Mouse (Mus musculus) lung, embryonic 16.5 days (tissue): ENCODE measurements around the gene Iscu. TPM values are rescaled to one million over a fixed set of nuclear protein-coding genes. Genes with fewer than 3 reads are reported as not detected.

Experiments used
- ATAC-seq: fragments of 200-750 bp; cut with Nextera tagmentation; 2 replicates; pipeline ENCODE4 v1.8.0; 2017; ENCODE audit warnings: low read depth, mild to moderate bottlenecking, moderate library complexity
- H3K27ac ChIP-seq: fragments of 300-500 bp; sonication (generic); 2 replicates; pipeline ENCODE4 v1.5.1; 2014; ENCODE audit warnings: mild to moderate bottlenecking, control low read depth, low read length
- H3K27me3 ChIP-seq: fragments of 300-500 bp; sonication (generic); 2 replicates; pipeline ENCODE4 v1.6.1; 2014; ENCODE audit warnings: low read depth, low read length, mixed read lengths; ENCODE audit not compliant: control insufficient read depth, insufficient read depth
- H3K36me3 ChIP-seq: fragments of 300-500 bp; sonication (generic); 2 replicates; pipeline ENCODE4 v1.6.1; 2014; ENCODE audit warnings: low read length; ENCODE audit not compliant: control insufficient read depth, insufficient read depth
- H3K4me1 ChIP-seq: fragments of 300-500 bp; sonication (generic); replicated peaks from 2 replicates; pipeline ENCODE4 v1.6.1; 2014; ENCODE audit warnings: low read length, mixed read lengths; ENCODE audit not compliant: control insufficient read depth, insufficient read depth
- H3K4me2 ChIP-seq: fragments of 300-500 bp; sonication (generic); 2 replicates; pipeline ENCODE4 v1.6.1; 2014; ENCODE audit warnings: low read depth, low read length, control low read depth
- H3K4me3 ChIP-seq: fragments of 300-500 bp; sonication (generic); 2 replicates; pipeline ENCODE4 v1.5.1; 2014; ENCODE audit warnings: mild to moderate bottlenecking, low read length, control low read depth
- H3K9ac ChIP-seq: fragments of 300-500 bp; sonication (generic); 2 replicates; pipeline ENCODE4 v1.6.1; 2014; ENCODE audit warnings: low read length, control low read depth
- H3K9me3 ChIP-seq: fragments of 300-500 bp; sonication (generic); 2 replicates; pipeline ENCODE4 v1.6.1; 2016; ENCODE audit warnings: low read length; ENCODE audit not compliant: control insufficient read depth
- WGBS: fragments of 180-500 bp; shearing (Covaris S2); extraction: QIAGEN DNeasy Blood & Tissue Kit; methylation state at CpG from one replicate; pipeline ENCODE4 v1.1.7; 2014; 5-methylcytosine and 5-hydroxymethylcytosine counted together
- polyA plus RNA-seq: library from polyadenylated mRNA; unstranded; fragments of >200 nt; fragmentation: Nextera tagmentation; extraction: Ambion mirVana; gene quantifications from 2 replicates; pipeline ENCODE4 v1.2.1, GENCODE M21; 2015

Gene Iscu
- polyA plus RNA-seq, 1 experiment from 2014 or later, result 114 TPM

DNA sequence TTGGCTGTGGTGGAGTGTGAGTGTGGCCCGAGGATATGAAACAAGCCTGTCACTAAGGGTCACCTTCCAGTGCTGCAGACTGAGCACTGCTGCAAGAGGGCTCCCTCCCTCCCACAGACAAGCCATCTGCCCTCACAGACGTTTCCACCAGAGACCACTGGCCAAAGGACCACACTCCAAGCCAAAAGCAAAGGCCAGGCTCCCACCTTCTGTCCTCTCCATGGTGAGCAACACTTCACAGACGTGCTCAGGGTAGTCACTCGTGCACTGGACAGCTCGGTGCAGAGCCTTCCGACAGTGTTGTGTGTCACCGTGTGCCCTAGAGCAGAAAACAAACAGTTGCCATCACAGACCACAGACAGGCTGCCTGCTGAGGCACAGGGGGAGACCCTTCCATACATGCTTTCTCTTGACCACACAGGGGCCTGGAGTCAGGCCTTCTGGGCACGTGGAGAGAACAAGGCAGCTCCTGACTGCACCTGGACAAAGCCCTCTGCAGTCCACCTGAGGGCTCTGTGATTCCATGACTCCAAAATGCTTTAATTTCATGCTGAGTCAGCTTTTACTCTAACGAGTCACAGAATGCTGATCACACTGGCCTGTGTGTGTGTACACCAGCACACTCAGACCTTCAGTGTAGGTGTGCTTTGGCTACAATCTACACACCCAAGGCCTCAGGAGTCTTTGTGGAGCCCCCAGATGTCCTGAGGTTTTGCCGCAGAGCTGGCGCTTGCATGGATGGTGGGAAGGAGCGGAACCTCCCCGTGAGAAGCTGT lies 23.8 kb upstream of the Iscu start:
- Histone ChIP-seq H3K27ac (no peak overlapping the region), H3K36me3 (peaks cover 87% of the 10 kb centered on the region), H3K27me3 (no peaks in the 10 kb centered on the region), H3K4me2 (no peak overlapping the region), H3K4me1 (no peaks in the 10 kb centered on the region), H3K9me3 (no peaks in the 10 kb centered on the region), H3K4me3 (no peak overlapping the region), H3K9ac (no peak overlapping the region)
- no peak for ATAC-seq
- WGBS, result 91% methylated on average over 13 of the region's 13 CpGs

GRCm38 (mm10) chr5:113751521-113752157 lies 20.9 kb upstream of the Iscu start:
- ATAC-seq, result no peak
- Histone ChIP-seq H3K36me3 (peaks cover 76% of the 10 kb centered on the region), H3K4me3 (no peak overlapping the region), H3K27ac (no peak overlapping the region), H3K9ac (no peak overlapping the region), H3K4me1 (peaks cover 8% of the 10 kb centered on the region; the same call in 1 of the 2 replicates), H3K9me3 (no peaks in the 10 kb centered on the region), H3K4me2 (no peak overlapping the region), H3K27me3 (no peaks in the 10 kb centered on the region)
- 87% methylated on average over 9 of the region's 9 CpGs for WGBS

DNA sequence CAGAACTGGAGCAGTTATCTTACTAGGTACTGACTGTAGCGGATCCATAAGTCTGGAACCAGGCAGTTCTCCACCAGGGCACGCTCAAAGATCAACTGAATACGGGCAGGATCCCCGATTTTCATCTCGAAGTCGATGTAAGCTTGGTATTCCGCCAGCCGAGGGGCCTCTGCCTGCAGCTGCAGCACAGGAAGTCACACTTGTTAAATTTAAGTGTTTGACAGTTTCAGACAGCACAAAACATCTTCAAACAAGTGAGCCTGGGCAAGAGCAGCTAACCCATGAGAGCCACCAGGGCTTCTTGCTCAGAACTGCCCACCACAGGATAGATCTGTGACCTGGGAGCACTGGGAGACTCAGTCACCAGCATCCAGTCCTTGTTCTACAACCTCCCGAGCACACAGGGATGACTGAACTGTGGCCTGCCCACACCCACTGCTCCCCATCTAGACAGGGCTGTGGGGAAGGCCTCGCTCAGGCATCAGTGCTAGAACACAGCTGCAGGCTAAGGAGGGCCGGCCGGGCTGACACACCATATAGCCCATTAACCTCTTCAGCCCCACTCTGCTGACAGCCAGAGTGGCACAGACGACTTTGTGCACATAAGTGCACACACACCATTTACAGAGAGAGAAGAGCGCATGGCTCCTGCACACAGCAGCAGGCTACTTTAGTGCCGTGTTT lies 17.1 kb upstream of the Iscu start:
- H3K4me2 ChIP-seq, result no peak overlapping the region; the same call in 1 of the 2 replicates

DNA sequence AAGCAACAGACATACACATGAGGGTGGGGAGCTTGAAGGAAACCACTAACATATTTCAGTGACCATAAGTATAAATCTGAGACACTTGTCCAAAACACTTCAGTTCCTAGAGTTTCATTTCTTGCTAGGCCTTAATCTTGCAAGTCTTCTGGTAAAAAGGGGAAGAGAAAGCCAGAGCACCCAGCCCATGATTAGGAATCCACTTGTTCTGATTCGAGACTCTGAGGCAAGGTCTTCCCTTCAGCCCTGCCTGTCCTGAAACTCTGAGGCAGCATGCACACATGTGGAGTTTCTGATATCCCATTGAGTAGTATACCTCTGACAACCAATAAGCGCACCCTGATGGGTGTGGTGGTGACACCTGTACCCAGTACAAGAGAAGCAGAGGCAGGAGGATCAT lies 11.0 kb upstream of the Iscu start:
- WGBS, result 94% methylated on average over 2 of the region's 2 CpGs
- no peaks in the 10 kb centered on the region; the same call in 1 of the 2 replicates for H3K4me1 ChIP-seq
- H3K9ac ChIP-seq, result no peak overlapping the region
- no peaks in the 10 kb centered on the region for H3K9me3 ChIP-seq
- ATAC-seq, result no peak
- no peak overlapping the region for H3K4me3 ChIP-seq
- H3K4me2 ChIP-seq, result no peak overlapping the region
- H3K27ac ChIP-seq, result no peak overlapping the region
- peaks cover 53% of the 10 kb centered on the region for H3K36me3 ChIP-seq
- H3K27me3 ChIP-seq, result no peaks in the 10 kb centered on the region

More for the DNA sequence above, 17.1 kb upstream of the Iscu start:
- Histone ChIP-seq H3K27me3 (no peaks in the 10 kb centered on the region), H3K9me3 (no peaks in the 10 kb centered on the region), H3K9ac (no peak overlapping the region), H3K27ac (peak overlapping the region; percentile 66), H3K4me3 (no peak overlapping the region), H3K4me1 (peaks cover 8% of the 10 kb centered on the region; the same call in 1 of the 2 replicates), H3K36me3 (peaks cover 69% of the 10 kb centered on the region)
- WGBS, result 47% methylated on average over 15 of the region's 15 CpGs
- peak; percentile 86 for ATAC-seq

DNA sequence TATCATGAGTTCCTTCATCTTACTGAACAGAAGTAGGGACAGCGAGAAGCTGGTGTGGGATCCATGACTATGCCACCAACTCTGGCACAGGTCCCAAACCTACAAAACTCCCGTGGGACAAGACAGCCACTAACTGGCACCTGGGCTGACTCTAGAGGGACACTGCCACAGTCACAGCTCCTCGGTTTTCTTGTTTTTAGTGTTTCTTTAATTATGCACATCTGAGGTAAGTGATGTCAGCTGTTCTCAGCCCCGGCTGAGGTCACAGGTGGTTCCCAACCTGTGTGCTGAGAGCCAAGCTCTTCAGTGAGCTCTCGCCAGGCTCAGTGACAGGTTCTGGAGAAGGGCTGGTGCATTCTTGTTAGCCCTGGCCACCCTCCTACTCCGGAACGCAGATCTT lies 8.1 kb upstream of the Iscu start:
- peaks cover 47% of the 10 kb centered on the region for H3K36me3 ChIP-seq
- no peak for ATAC-seq
- WGBS, result 89% methylated on average over 7 of the region's 7 CpGs

GRCm38 (mm10) chr5:113765641-113766526 lies 6.7 kb upstream of the Iscu start:
- Histone ChIP-seq H3K27ac (no peak overlapping the region), H3K9me3 (no peaks in the 10 kb centered on the region), H3K27me3 (no peaks in the 10 kb centered on the region), H3K4me3 (no peak overlapping the region), H3K4me1 (peaks cover 14% of the 10 kb centered on the region), H3K9ac (no peak overlapping the region), H3K4me2 (no peak overlapping the region), H3K36me3 (peaks cover 33% of the 10 kb centered on the region)
- no peak for ATAC-seq
- 80% methylated on average over 13 of the region's 13 CpGs for WGBS

More for the DNA sequence above, 8.1 kb upstream of the Iscu start:
- H3K4me2 ChIP-seq, result no peak overlapping the region
- no peak overlapping the region for H3K4me3 ChIP-seq
- H3K4me1 ChIP-seq, result peaks cover 1% of the 10 kb centered on the region; the same call in 1 of the 2 replicates
- H3K27me3 ChIP-seq, result no peaks in the 10 kb centered on the region
- no peak overlapping the region for H3K27ac ChIP-seq
- H3K9me3 ChIP-seq, result no peaks in the 10 kb centered on the region
- H3K9ac ChIP-seq, result no peak overlapping the region

DNA sequence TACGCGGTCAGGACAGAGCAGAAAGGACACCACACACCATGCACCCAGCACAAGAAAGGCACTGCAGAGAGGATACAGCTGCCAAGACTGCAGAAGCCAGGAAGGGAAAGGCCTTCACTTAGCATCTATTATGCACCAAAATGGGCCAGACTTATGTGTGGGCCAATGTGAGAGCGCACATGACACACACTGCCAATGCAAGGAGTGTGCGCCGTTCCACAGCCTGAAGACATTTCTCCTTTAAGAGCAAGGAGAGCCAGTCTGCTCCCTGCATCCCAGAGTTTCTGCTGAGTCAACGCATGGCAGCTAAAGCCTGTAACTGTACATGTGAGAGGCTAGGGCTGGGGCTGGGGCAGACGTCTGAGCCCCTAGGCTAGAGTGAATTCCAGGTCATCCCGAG lies 3.7 kb upstream of the Iscu start:
- Histone ChIP-seq H3K36me3 (peaks cover 12% of the 10 kb centered on the region), H3K27me3 (no peaks in the 10 kb centered on the region), H3K9ac (no peak overlapping the region), H3K27ac (no peak overlapping the region), H3K4me3 (no peak overlapping the region), H3K4me2 (no peak overlapping the region), H3K4me1 (peaks cover 18% of the 10 kb centered on the region), H3K9me3 (no peaks in the 10 kb centered on the region)
- ATAC-seq, result no peak
- 89% methylated on average over 8 of the region's 8 CpGs for WGBS

GRCm38 (mm10) chr5:113771213-113772162 lies 1.1 kb upstream of the Iscu start:
- peak overlapping the region; percentile 99 for H3K27ac ChIP-seq
- peak overlapping the region; percentile 97 for H3K4me3 ChIP-seq
- peak; percentile 88 for ATAC-seq
- peaks cover 21% of the 10 kb centered on the region for H3K4me1 ChIP-seq
- WGBS, result under 1% methylated on average over 84 of the region's 97 CpGs
- no peaks in the 10 kb centered on the region for H3K27me3 ChIP-seq
- peaks cover 19% of the 10 kb centered on the region for H3K36me3 ChIP-seq
- H3K9me3 ChIP-seq, result no peaks in the 10 kb centered on the region
- H3K4me2 ChIP-seq, result peak overlapping the region; percentile 78
- H3K9ac ChIP-seq, result peak overlapping the region; percentile 98
